9 mouse cellular contexts compared by ENCODE assay signal in genomic region chr11:84729189-84729588, GRCm38 (mm10).
A peak's percentile ranks its signal among the peaks of the same experiment; 100 is the strongest.
DNase-seq lines count a peak whose midpoint lies in the region; ATAC-seq lines count a peak whose summit lies in the region.
"Had no signal": no experiment of that assay in that cellular context is flagged by ENCODE, and none has a peak within 500 bp of the region (broad histone marks: within the 10 kb centered on the region; RNA-seq: fewer than 3 reads in every experiment).

No protein-coding gene starts in this region.

- no peaks in the 10 kb centered on the region for H3K9me3 ChIP-seq in midbrain, embryonic 11.5 days (ENCODE audit: control insufficient read depth, low read length)
- H3K9me3 ChIP-seq in midbrain, embryonic 16.5 days (replicated peaks; ENCODE audit: control insufficient read depth, low read length, poor library complexity, severe bottlenecking), result no peaks in the 10 kb centered on the region
- H3K9me3 ChIP-seq in neural tube, embryonic 11.5 days (ENCODE audit: control insufficient read depth, low read length), result no peaks in the 10 kb centered on the region
- H3K9me3 ChIP-seq: embryonic facial prominence, embryonic 12.5 days had no signal

- no peak overlapping the region for H3K27ac ChIP-seq in midbrain, embryonic 11.5 days (ENCODE audit: low read depth, low read length)
- H3K27ac ChIP-seq in midbrain, embryonic 16.5 days (ENCODE audit: low read length), result no peak overlapping the region
- H3K27ac ChIP-seq in neural tube, embryonic 11.5 days (ENCODE audit: low read depth, low read length), result no peak overlapping the region
- H3K27ac ChIP-seq: embryonic facial prominence, embryonic 12.5 days had no signal

- no peaks in the 10 kb centered on the region; the same call in 1 of the 2 replicates for H3K27me3 ChIP-seq in midbrain, embryonic 11.5 days (ENCODE audit: control insufficient read depth, insufficient read depth, low read length)
- H3K27me3 ChIP-seq in midbrain, embryonic 16.5 days (ENCODE audit: control insufficient read depth, insufficient read depth, low read depth, low read length), result peaks cover 2% of the 10 kb centered on the region; the same call in 1 of the 2 replicates
- H3K27me3 ChIP-seq in neural tube, embryonic 11.5 days (ENCODE audit: control insufficient read depth, insufficient read depth, low read length), result no peaks in the 10 kb centered on the region
- H3K27me3 ChIP-seq: embryonic facial prominence, embryonic 12.5 days had no signal

- no peak overlapping the region for H3K9ac ChIP-seq in midbrain, embryonic 11.5 days (ENCODE audit: low read length)
- H3K9ac ChIP-seq in midbrain, embryonic 16.5 days (ENCODE audit: low read depth, low read length), result no peak overlapping the region
- H3K9ac ChIP-seq in neural tube, embryonic 11.5 days (ENCODE audit: low read length), result no peak overlapping the region
- H3K9ac ChIP-seq: embryonic facial prominence, embryonic 12.5 days had no signal

- H3K4me3 ChIP-seq in midbrain, embryonic 11.5 days (ENCODE audit: low read depth, low read length), result no peak overlapping the region
- H3K4me3 ChIP-seq in midbrain, embryonic 16.5 days (ENCODE audit: low read depth, low read length), result no peak overlapping the region
- no peak overlapping the region for H3K4me3 ChIP-seq in neural tube, embryonic 11.5 days (ENCODE audit: low read depth, low read length)
- H3K4me3 ChIP-seq: embryonic facial prominence, embryonic 12.5 days had no signal

- 10% methylated on average over 2 of the region's 2 CpGs for WGBS in midbrain, embryonic 11.5 days
- WGBS in midbrain, embryonic 16.5 days, result 16% methylated on average over 2 of the region's 2 CpGs
- 5% methylated on average over 2 of the region's 2 CpGs for WGBS in neural tube, embryonic 11.5 days

- peak; percentile 90 for DNase-seq in midbrain, embryonic 11.5 days (ENCODE audit: low spot score, missing footprints)
- DNase-seq in adrenal gland, adult 18-20 months (ENCODE audit: low spot score in 2 of 2), result peak; percentile 12 to 28
- DNase-seq in kidney, adult 9 months, result peak; percentile 43
- peak; percentile 68 for DNase-seq in neural tube, embryonic 11.5 days (ENCODE audit: low spot score)
- DNase-seq in cerebellum, postnatal 25 days, result no peak
- no peak for DNase-seq in layer of hippocampus, postnatal 14 days (ENCODE audit: low spot score in 2 of 2)
- DNase-seq in left cerebral cortex, postnatal 10 days (ENCODE audit: extremely low spot score in 1 of 2, low spot score in 2 of 2), result no peak

- no peaks in the 10 kb centered on the region for H3K36me3 ChIP-seq in midbrain, embryonic 11.5 days (ENCODE audit: control insufficient read depth, insufficient read depth, low read length)
- H3K36me3 ChIP-seq in midbrain, embryonic 16.5 days (ENCODE audit: control insufficient read depth, insufficient read depth, low read length), result no peaks in the 10 kb centered on the region
- no peaks in the 10 kb centered on the region for H3K36me3 ChIP-seq in neural tube, embryonic 11.5 days (ENCODE audit: control insufficient read depth, insufficient read depth, low read length)
- H3K36me3 ChIP-seq: embryonic facial prominence, embryonic 12.5 days had no signal

- no peak overlapping the region for H3K4me2 ChIP-seq in midbrain, embryonic 11.5 days
- no peak overlapping the region for H3K4me2 ChIP-seq in midbrain, embryonic 16.5 days (ENCODE audit: low read length)
- no peak overlapping the region for H3K4me2 ChIP-seq in neural tube, embryonic 11.5 days (ENCODE audit: low read depth)
- H3K4me2 ChIP-seq: embryonic facial prominence, embryonic 12.5 days had no signal

- intact Hi-C loops in left cerebral cortex, postnatal 10 days (cut with DNase I), result loop anchor here (5.0 kb wide), 1 partner anchor 63 kb away; no protein-coding TSS in a partner anchor

- ATAC-seq in midbrain, embryonic 11.5 days (ENCODE audit: low FRiP score), result no peak
- no peak for ATAC-seq in midbrain, embryonic 16.5 days
- ATAC-seq in neural tube, embryonic 11.5 days (ENCODE audit: insufficient read depth, low FRiP score, low TSS enrichment), result 0 out of 2 replicates have a peak, but pooled peaks have one; percentile 27

- H3K4me1 ChIP-seq in midbrain, embryonic 11.5 days (ENCODE audit: control insufficient read depth, insufficient read depth, low read length), result peaks cover 7% of the 10 kb centered on the region
- peaks cover 17% of the 10 kb centered on the region for H3K4me1 ChIP-seq in midbrain, embryonic 16.5 days (ENCODE audit: control insufficient read depth, insufficient read depth, low read length)
- peaks cover 8% of the 10 kb centered on the region; the same call in 1 of the 2 replicates for H3K4me1 ChIP-seq in neural tube, embryonic 11.5 days (ENCODE audit: control insufficient read depth, insufficient read depth, low read length)
- H3K4me1 ChIP-seq: embryonic facial prominence, embryonic 12.5 days had no signal

Comparison
In these comparisons a context has a peak if more than half of its experiments do, and no peak if none do; other contexts are left out.
1. DNase-seq: peak in midbrain, embryonic 11.5 days (single experiment), adrenal gland, adult 18-20 months (2 of 2), kidney, adult 9 months (single experiment) and neural tube, embryonic 11.5 days (single experiment); none in cerebellum, postnatal 25 days (0 of 2), layer of hippocampus, postnatal 14 days (0 of 2) and left cerebral cortex, postnatal 10 days (0 of 2).